8 mouse cellular contexts compared by ENCODE assay signal in genomic region chr13:53019532-53019931, GRCm38 (mm10). TPM values are rescaled to one million over a fixed set of nuclear protein-coding genes. Genes with fewer than 3 reads are reported as not detected.
DNase-seq lines count a peak whose midpoint lies in the region; ATAC-seq and TF ChIP-seq lines count a peak whose summit lies in the region.

No protein-coding gene starts in this region.

- no peaks in the 10 kb centered on the region for H3K4me1 ChIP-seq in forebrain, postnatal 0 days (ENCODE audit: insufficient read depth)
- H3K4me1 ChIP-seq in forebrain, embryonic 16.5 days (replicated peaks; ENCODE audit: control insufficient read depth, insufficient read depth, low read length), result no peaks in the 10 kb centered on the region
- H3K4me1 ChIP-seq in lung, adult 2 months (ENCODE audit: control insufficient read depth, insufficient read depth, low read length), result no peaks in the 10 kb centered on the region
- no peaks in the 10 kb centered on the region for H3K4me1 ChIP-seq in lung, postnatal 0 days (ENCODE audit: insufficient read depth, low read depth, low read length)

- no peaks in the 10 kb centered on the region for H3K27me3 ChIP-seq in forebrain, postnatal 0 days (ENCODE audit: insufficient read depth, low read length)
- H3K27me3 ChIP-seq in forebrain, embryonic 16.5 days (replicated peaks; ENCODE audit: control insufficient read depth, insufficient read depth, low read length), result no peaks in the 10 kb centered on the region
- no peaks in the 10 kb centered on the region for H3K27me3 ChIP-seq in lung, postnatal 0 days (replicated peaks; ENCODE audit: insufficient read depth, low read length)

- H3K27ac ChIP-seq in forebrain, postnatal 0 days (ENCODE audit: low read depth, low read length), result no peak overlapping the region
- no peak overlapping the region for H3K27ac ChIP-seq in forebrain, embryonic 16.5 days (ENCODE audit: low read length)
- no peak overlapping the region for H3K27ac ChIP-seq in lung, postnatal 0 days (ENCODE audit: low read length)

- H3K4me2 ChIP-seq in forebrain, postnatal 0 days (ENCODE audit: low read depth), result no peak overlapping the region
- no peak overlapping the region for H3K4me2 ChIP-seq in forebrain, embryonic 16.5 days (ENCODE audit: low read length)
- no peak overlapping the region for H3K4me2 ChIP-seq in lung, postnatal 0 days (replicated peaks; ENCODE audit: low read depth, low read length)

- no peak for TF ChIP-seq EP300 in lung, postnatal 0 days (IDR thresholded peaks at IDR 0.05)

- WGBS in forebrain, postnatal 0 days, result 84% methylated on average over 7 of the region's 9 CpGs
- 71% methylated on average over 5 of the region's 9 CpGs for WGBS in forebrain, embryonic 16.5 days
- 81% methylated on average over 6 of the region's 9 CpGs for WGBS in lung, adult 2 months
- 66% methylated on average over 6 of the region's 9 CpGs for WGBS in lung, postnatal 0 days

- H3K9ac ChIP-seq in forebrain, postnatal 0 days, result no peak overlapping the region
- no peak overlapping the region for H3K9ac ChIP-seq in forebrain, embryonic 16.5 days (replicated peaks; ENCODE audit: low read depth, low read length)
- H3K9ac ChIP-seq in lung, postnatal 0 days (replicated peaks; ENCODE audit: low read depth), result no peak overlapping the region

- no peak for ATAC-seq in forebrain, postnatal 0 days
- ATAC-seq in forebrain, embryonic 16.5 days, result no peak
- ATAC-seq in lung, postnatal 0 days, result no peak

- DNase-seq in forebrain, postnatal 0 days, result no peak
- peak; percentile 24 for DNase-seq in lung, adult 2 months
- no peak for DNase-seq in lung, postnatal 25 days (ENCODE audit: low spot score)
- DNase-seq in lung, postnatal 0 days (ENCODE audit: low spot score), result no peak
- DNase-seq in thymus, postnatal 4 days, result peak; percentile 78
- no peak for DNase-seq in left cerebral cortex, adult 11 months (ENCODE audit: low spot score)
- no peak for DNase-seq in Muller cell, postnatal 12 days (ENCODE audit: inconsistent ontology term)

- H3K9me3 ChIP-seq in forebrain, postnatal 0 days (ENCODE audit: low read length), result no peaks in the 10 kb centered on the region
- H3K9me3 ChIP-seq in forebrain, embryonic 16.5 days (ENCODE audit: control insufficient read depth, low read length), result no peaks in the 10 kb centered on the region
- no peaks in the 10 kb centered on the region for H3K9me3 ChIP-seq in lung, postnatal 0 days (ENCODE audit: low read length)

- no peak for TF ChIP-seq POLR2A in lung, adult 2 months (IDR thresholded peaks at IDR 0.05; ENCODE audit: borderline replicate concordance, extremely low read depth, low read depth, low read length)

- no peak overlapping the region for H3K4me3 ChIP-seq in forebrain, postnatal 0 days (ENCODE audit: low read depth, low read length)
- no peak overlapping the region for H3K4me3 ChIP-seq in forebrain, embryonic 16.5 days (replicated peaks; ENCODE audit: low read length)
- no peak overlapping the region for H3K4me3 ChIP-seq in lung, adult 2 months (replicated peaks; ENCODE audit: extremely low read depth, low read depth, low read length)
- no peak overlapping the region for H3K4me3 ChIP-seq in lung, postnatal 0 days (ENCODE audit: low read depth, low read length)

- TF ChIP-seq CTCF in forebrain, postnatal 0 days (IDR thresholded peaks at IDR 0.05; ENCODE audit: low read depth), result 0 out of 2 replicates have a peak, but pooled peaks have one; percentile 11
- TF ChIP-seq CTCF in lung, adult 2 months (IDR thresholded peaks at IDR 0.05; ENCODE audit: insufficient read depth, low read length), result peak; percentile 48
- peak; percentile 61 for TF ChIP-seq CTCF in lung, postnatal 0 days (IDR thresholded peaks at IDR 0.05)

- H3K36me3 ChIP-seq in forebrain, postnatal 0 days (ENCODE audit: insufficient read depth), result no peaks in the 10 kb centered on the region
- no peaks in the 10 kb centered on the region for H3K36me3 ChIP-seq in forebrain, embryonic 16.5 days (ENCODE audit: control insufficient read depth, insufficient read depth)
- no peaks in the 10 kb centered on the region for H3K36me3 ChIP-seq in lung, postnatal 0 days (ENCODE audit: insufficient read depth, low read length)

RNA-seq across cellular contexts. Expression of gene Nfil3, which starts 38.7 kb away (rescaled TPM):
- 20.8 and 29.3 TPM in 2 replicates for total RNA-seq in forebrain, postnatal 0 days (2014; rRNA removed)
- polyA plus RNA-seq in forebrain, postnatal 0 days (2015; fragmentation: Nextera tagmentation; extraction: Ambion mirVana), result 36.8 and 37.7 TPM in 2 replicates
- 58.8 and 67.1 TPM in 2 replicates for polyA plus RNA-seq in forebrain, embryonic 16.5 days (2015; fragmentation: Nextera tagmentation; extraction: Ambion mirVana)
- 2.6 and 4.5 TPM in 2 replicates for polyA plus RNA-seq in lung, adult 2 months (2012; rRNA removed)
- polyA plus RNA-seq in lung, postnatal 0 days (2015; fragmentation: Nextera tagmentation; extraction: Ambion mirVana), result 18.6 and 18.7 TPM in 2 replicates

Comparison
In these comparisons a context has a peak if more than half of its experiments do, and no peak if none do; other contexts are left out.
1. DNase-seq: peak in lung, adult 2 months (single experiment) and thymus, postnatal 4 days (single experiment); none in forebrain, postnatal 0 days (single experiment), lung, postnatal 25 days (single experiment), lung, postnatal 0 days (single experiment), left cerebral cortex, adult 11 months (single experiment) and Muller cell, postnatal 12 days (single experiment).
2. CTCF ChIP-seq: peak in every context shown above with its lines; median percentile 61 in lung, postnatal 0 days; 48 in lung, adult 2 months; 11 in forebrain, postnatal 0 days.